Mouse (Mus musculus): ENCODE measurements around the gene Sash3.

Sash3 gene

GRCm38 (mm10) chrX:48146262-48146661, at the start of gene Sash3:
Sash3 (plus strand) TSS chrX:48146436.
- DNase-seq (ENCODE audit: low spot score in 2 of 2): peak; percentile 84 to 85

GRCm38 (mm10) chrX:48096580-48096979, 49.7 kb upstream of the Sash3 start:
- DNase-seq (ENCODE audit: low spot score in 2 of 2): peak; percentile 1 to 6

GRCm38 (mm10) chrX:48098470-48099129, 47.6 kb upstream of the Sash3 start:
- DNase-seq (ENCODE audit: low spot score in 2 of 2): peak in 1 of 2 experiments; percentile 3

- DNase-seq (ENCODE audit: low spot score in 2 of 2): no peak
Observed at GRCm38 (mm10) chrX:48099871-48100270, 46.4 kb upstream of the Sash3 start.

GRCm38 (mm10) chrX:48103256-48103655, 43.0 kb upstream of the Sash3 start:
- no peak for DNase-seq (ENCODE audit: low spot score in 2 of 2)

GRCm38 (mm10) chrX:48104736-48105441, 41.3 kb upstream of the Sash3 start:
- DNase-seq (ENCODE audit: low spot score in 2 of 2): no peak

GRCm38 (mm10) chrX:48106226-48106625, 40.0 kb upstream of the Sash3 start:
- DNase-seq (ENCODE audit: low spot score in 2 of 2): no peak

- DNase-seq (ENCODE audit: low spot score in 2 of 2): no peak
Observed at GRCm38 (mm10) chrX:48108394-48109315, 37.6 kb upstream of the Sash3 start, which contains the start of gene Xpnpep2. Xpnpep2 (plus strand) TSS chrX:48108725.

- no peak for DNase-seq (ENCODE audit: low spot score in 2 of 2)
Observed at GRCm38 (mm10) chrX:48109316-48109655, 37.0 kb upstream of the Sash3 start.

- no peak for DNase-seq (ENCODE audit: low spot score in 2 of 2)
Observed at GRCm38 (mm10) chrX:48119294-48119693, 26.9 kb upstream of the Sash3 start.

GRCm38 (mm10) chrX:48124132-48125071, 21.8 kb upstream of the Sash3 start:
- DNase-seq (ENCODE audit: low spot score in 2 of 2): peak; percentile 40 to 46

- no peak for DNase-seq (ENCODE audit: low spot score in 2 of 2)
Observed at GRCm38 (mm10) chrX:48126903-48127476, 19.2 kb upstream of the Sash3 start.

- DNase-seq (ENCODE audit: low spot score in 2 of 2): peak; percentile 66 to 73
Observed at GRCm38 (mm10) chrX:48127502-48128218, 18.6 kb upstream of the Sash3 start.

GRCm38 (mm10) chrX:48129167-48129566, 17.1 kb upstream of the Sash3 start:
- no peak for DNase-seq (ENCODE audit: low spot score in 2 of 2)

- DNase-seq (ENCODE audit: low spot score in 2 of 2): peak; percentile 55 to 57
Observed at GRCm38 (mm10) chrX:48136935-48137334, 9.3 kb upstream of the Sash3 start.

- peak in 1 of 2 experiments; percentile 6 for DNase-seq (ENCODE audit: low spot score in 2 of 2)
Observed at GRCm38 (mm10) chrX:48138011-48138410, 8.2 kb upstream of the Sash3 start.

GRCm38 (mm10) chrX:48138539-48139275, 7.5 kb upstream of the Sash3 start:
- DNase-seq (ENCODE audit: low spot score in 2 of 2): peak; percentile 64 to 71

- peak in 1 of 2 experiments; percentile 15 for DNase-seq (ENCODE audit: low spot score in 2 of 2)
Observed at GRCm38 (mm10) chrX:48139368-48140285, 6.6 kb upstream of the Sash3 start.
